Mouse (Mus musculus) midbrain, embryonic 10.5 days (tissue): ENCODE results near the gene Ccpg1. TPM values are rescaled to one million over a fixed set of nuclear protein-coding genes. Genes with fewer than 3 reads are reported as not detected.
A peak's percentile ranks its signal among the peaks of the same experiment; 100 is the strongest.

Source experiments
- DNase-seq: peaks from one replicate; pipeline ENCODE4 v3.0.0-alpha.2; 2017; ENCODE audit warnings: low spot score
- H3K27ac ChIP-seq: fragments of 300-500 bp; sonication (generic); replicated peaks from 2 replicates; pipeline ENCODE4 v1.5.1; 2016; ENCODE audit warnings: mild to moderate bottlenecking
- H3K27me3 ChIP-seq: fragments of 300-500 bp; sonication (generic); 2 replicates; pipeline ENCODE4 v1.6.1; 2016; ENCODE audit warnings: low read depth, mild to moderate bottlenecking; ENCODE audit not compliant: poor library complexity, severe bottlenecking
- H3K36me3 ChIP-seq: fragments of 300-500 bp; sonication (generic); 2 replicates; pipeline ENCODE4 v1.6.1; 2016; ENCODE audit warnings: mild to moderate bottlenecking, moderate library complexity
- H3K4me1 ChIP-seq: fragments of 300-500 bp; sonication (generic); 2 replicates; pipeline ENCODE4 v1.6.1; 2016
- H3K4me3 ChIP-seq: fragments of 300-500 bp; sonication (generic); 2 replicates; pipeline ENCODE4 v1.5.1; 2016; ENCODE audit warnings: mild to moderate bottlenecking, moderate library complexity
- H3K9me3 ChIP-seq: fragments of 300-500 bp; sonication (generic); replicated peaks from 2 replicates; pipeline ENCODE4 v1.6.1; 2016; ENCODE audit warnings: mild to moderate bottlenecking
- WGBS: fragments of 180-500 bp; shearing (Covaris S2); methylation state at CpG from one replicate; pipeline ENCODE4 v1.1.7; 2016; 5-methylcytosine and 5-hydroxymethylcytosine counted together
- polyA plus RNA-seq: library from polyadenylated mRNA; unstranded; fragments of >200 nt; fragmentation: Nextera tagmentation; extraction: Ambion mirVana; gene quantifications from 2 replicates; pipeline ENCODE4 v1.2.1, GENCODE M21; 2016

The Ccpg1 gene
- polyA plus RNA-seq, result 18.0 and 23.0 TPM in 2 replicates

DNA sequence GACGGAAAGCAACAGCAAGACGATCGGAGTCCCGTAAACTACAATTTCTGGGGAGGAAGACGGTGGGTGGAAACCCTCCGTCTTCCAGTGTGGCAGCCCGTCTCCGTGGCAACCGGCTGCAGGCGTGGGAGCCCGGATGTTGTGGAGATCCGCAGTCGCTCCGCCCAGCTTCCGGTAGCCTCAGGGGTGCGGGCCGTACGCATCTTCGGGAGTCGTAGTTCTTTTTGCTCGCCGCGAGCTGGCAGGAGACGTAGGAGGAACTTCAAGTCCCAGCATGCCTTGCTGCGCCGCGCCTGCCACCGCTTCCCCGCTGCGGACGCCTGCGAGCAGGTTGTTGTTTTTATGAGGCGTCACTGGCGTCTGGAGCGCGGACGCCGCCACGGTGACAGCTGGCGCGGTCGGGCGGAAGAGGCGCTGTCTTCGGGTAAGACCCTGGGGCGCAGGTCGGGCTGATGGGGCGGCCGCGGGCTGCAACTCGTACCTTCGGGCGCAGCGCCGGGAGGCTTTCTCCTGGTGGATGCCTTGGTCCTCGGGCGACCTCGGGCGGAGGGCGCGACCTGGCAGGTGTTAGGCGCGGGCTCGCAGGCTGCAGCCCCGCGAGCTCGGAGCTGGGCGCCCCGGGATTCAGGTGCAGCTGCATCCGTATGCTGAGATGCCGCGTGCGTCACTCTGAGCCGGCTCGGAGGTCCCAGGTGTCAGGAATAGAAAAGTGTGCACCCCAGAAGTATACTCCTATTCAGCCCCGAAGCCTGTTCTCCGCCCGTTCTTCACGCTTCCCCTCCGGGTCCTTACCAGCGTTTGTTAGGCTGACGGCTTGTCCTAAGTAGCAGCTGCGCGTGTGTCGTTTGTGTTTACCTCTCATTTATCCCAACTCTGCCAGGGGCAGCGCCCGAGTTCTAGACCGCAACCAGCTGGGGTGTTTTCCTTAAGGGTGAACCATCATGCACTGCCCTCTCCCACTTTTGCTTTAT, at the start of gene Ccpg1, which contains the start of gene Ccpg1os:
Gene Ccpg1 (plus strand): TSS at position 180 of the 971 bp plus-strand sequence.
Gene Ccpg1os (minus strand): TSS at position 133 of the 971 bp plus-strand sequence.
- H3K36me3 ChIP-seq, result no peaks in the 10 kb centered on the region
- under 1% methylated on average over 88 of the region's 88 CpGs for WGBS
- H3K9me3 ChIP-seq, result no peaks in the 10 kb centered on the region
- peak within 1 kb of the TSS; percentile 82 for H3K27ac ChIP-seq
- DNase-seq, result peak; percentile 98
- no peaks in the 10 kb centered on the region for H3K27me3 ChIP-seq
- peak within 1 kb of the TSS; percentile 91 for H3K4me3 ChIP-seq
- H3K4me1 ChIP-seq, result peaks cover 18% of the 10 kb centered on the region

DNA sequence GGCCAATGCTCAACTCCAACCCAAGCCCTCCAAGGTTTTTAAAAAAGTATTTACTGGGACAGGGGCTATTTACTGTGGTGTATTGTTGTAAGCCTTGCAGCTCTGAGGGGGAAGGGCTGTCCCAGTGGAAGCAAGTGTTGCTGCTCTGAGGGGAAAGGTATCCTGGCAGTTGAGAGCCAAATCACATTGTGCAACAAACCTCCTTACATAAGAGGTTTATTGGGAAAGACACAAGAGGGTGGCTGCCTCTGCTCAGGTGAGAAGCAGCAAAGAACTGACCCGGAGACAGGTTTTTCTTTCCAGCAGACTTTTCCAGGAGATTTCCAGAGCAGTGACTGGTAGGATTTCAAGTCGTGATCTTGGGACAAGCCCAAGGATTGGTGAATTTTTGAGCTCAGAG, 48.9 kb upstream of the Ccpg1 start:
- Histone ChIP-seq H3K4me3 (no peak overlapping the region), H3K36me3 (peaks cover 30% of the 10 kb centered on the region), H3K27ac (no peak overlapping the region), H3K4me1 (0 out of 2 replicates have a peak, but pooled peaks cover 2% of the 10 kb centered on the region), H3K9me3 (peaks cover 6% of the 10 kb centered on the region; the same call in 1 of the 2 replicates), H3K27me3 (no peaks in the 10 kb centered on the region)
- 83% methylated on average over 2 of the region's 2 CpGs for WGBS
- DNase-seq, result no peak

DNA sequence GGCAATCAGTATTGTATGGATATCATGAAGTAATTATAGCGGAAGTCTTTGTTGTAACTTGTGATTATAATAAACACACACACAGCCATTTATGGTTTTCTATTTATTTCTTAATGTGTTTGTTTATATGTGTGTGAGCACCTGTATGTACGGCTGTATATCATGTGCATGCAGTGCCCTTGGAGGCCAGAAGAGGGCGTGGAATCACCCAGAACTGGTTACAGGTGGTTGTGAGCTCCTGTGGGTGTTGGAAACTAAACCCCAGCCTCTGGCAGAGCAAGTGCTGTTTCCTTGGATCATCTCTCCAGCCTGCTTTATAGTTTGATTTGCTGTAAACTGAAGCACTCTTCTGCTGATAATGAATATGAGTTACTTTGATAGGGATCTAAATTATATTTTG, 41.8 kb upstream of the Ccpg1 start:
- H3K27ac ChIP-seq, result no peak overlapping the region
- H3K27me3 ChIP-seq, result no peaks in the 10 kb centered on the region
- no peaks in the 10 kb centered on the region for H3K4me1 ChIP-seq
- 63% methylated on average over 3 of the region's 3 CpGs for WGBS
- no peak for DNase-seq
- H3K4me3 ChIP-seq, result no peak overlapping the region
- peaks cover 11% of the 10 kb centered on the region; the same call in 1 of the 2 replicates for H3K9me3 ChIP-seq
- peaks cover 50% of the 10 kb centered on the region for H3K36me3 ChIP-seq

DNA sequence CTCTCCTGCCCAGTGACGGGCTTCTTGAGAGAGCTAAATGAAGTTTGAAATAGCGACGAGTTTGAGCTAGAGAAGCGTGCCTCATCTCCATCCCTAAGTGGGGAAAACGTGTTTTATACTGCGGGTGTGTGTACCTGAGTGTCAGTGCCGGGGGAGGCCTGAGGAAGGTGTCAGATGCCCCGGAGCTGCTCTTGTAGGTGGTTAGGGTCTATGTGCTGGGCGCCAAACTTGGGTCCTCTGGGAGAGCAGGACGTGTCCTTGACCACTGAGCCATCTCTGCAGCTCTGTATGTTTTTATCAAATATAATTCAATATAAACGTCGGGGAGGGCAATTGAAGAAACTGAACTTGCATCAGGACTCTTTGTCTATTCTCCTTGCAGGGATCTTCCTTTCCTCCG, 40.9 kb upstream of the Ccpg1 start:
- Histone ChIP-seq H3K36me3 (peaks cover 50% of the 10 kb centered on the region), H3K4me1 (no peaks in the 10 kb centered on the region), H3K27me3 (no peaks in the 10 kb centered on the region), H3K4me3 (no peak overlapping the region), H3K9me3 (peaks cover 11% of the 10 kb centered on the region; the same call in 1 of the 2 replicates), H3K27ac (no peak overlapping the region)
- no peak for DNase-seq
- 90% methylated on average over 13 of the region's 13 CpGs for WGBS

DNA sequence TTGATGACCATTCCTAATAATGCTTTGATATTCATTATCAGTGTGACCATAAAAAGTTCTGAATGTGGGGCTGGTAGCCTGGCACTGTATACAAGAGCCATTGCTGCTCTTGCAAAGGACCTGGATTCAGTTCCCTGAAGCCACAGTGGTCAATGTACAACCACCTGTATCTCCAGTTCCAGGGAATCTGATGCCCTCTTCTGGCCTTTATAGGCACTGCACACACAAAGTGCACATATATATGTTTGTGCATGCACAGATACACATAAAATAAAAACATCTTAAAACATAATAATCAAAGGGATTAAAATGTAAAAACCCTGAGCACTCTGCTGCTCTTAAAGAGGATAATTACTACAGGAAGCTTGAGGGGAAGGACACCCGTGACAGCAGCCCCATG, 38.2 kb upstream of the Ccpg1 start:
- 98% methylated on average over 1 of the region's 1 CpGs for WGBS
- peaks cover 50% of the 10 kb centered on the region for H3K36me3 ChIP-seq
- no peak for DNase-seq
- H3K4me3 ChIP-seq, result no peak overlapping the region
- no peaks in the 10 kb centered on the region for H3K27me3 ChIP-seq
- H3K27ac ChIP-seq, result no peak overlapping the region
- H3K4me1 ChIP-seq, result no peaks in the 10 kb centered on the region
- H3K9me3 ChIP-seq, result peaks cover 11% of the 10 kb centered on the region; the same call in 1 of the 2 replicates

DNA sequence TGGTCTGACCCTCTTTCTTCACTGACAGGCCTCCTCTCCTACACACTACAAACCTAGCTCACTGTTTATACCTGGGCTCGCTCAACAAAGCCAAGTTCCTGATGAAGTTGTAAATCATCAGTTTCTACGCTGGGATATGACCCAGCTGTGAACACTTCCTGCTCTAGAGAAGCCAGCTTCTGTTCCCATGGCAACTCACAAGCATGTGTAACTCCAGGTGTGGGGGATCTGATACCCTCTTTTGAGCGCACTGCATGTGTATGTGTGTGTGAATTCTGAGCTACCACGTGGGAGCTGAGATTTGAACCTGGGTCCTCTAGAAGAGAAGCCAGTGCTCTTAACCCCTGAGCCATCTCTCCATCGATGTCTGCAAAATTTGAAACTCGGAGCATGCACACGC, 35.7 kb upstream of the Ccpg1 start:
- WGBS, result 79% methylated on average over 7 of the region's 7 CpGs
- Histone ChIP-seq H3K9me3 (peaks cover 11% of the 10 kb centered on the region; the same call in 1 of the 2 replicates), H3K27me3 (no peaks in the 10 kb centered on the region), H3K27ac (no peak overlapping the region), H3K36me3 (peaks cover 31% of the 10 kb centered on the region), H3K4me1 (no peaks in the 10 kb centered on the region), H3K4me3 (no peak overlapping the region)
- DNase-seq, result no peak

DNA sequence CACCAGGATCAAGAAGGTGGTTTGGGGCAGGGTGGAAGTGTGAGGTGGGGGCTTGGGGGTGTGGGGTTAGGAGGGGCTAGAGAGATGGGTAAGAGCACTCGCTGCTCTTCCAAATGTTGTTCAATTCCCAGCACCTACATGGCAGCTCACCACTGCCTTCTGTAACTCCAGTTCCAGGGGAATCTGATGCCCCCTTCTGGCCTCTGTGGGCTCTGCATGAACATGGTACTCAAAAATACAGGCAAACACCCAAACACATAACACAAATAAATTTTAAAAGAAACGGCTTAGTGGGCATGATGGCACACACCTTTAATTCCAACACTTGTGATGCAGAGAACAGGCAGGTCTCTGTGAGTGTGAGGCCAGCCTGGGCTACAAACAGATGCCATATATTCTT, 30.5 kb upstream of the Ccpg1 start:
- WGBS, result 61% methylated on average over 2 of the region's 2 CpGs
- Histone ChIP-seq H3K4me3 (no peak overlapping the region), H3K36me3 (no peaks in the 10 kb centered on the region)

GRCm38 (mm10) chr9:72955546-72955945, 29.7 kb upstream of the Ccpg1 start:
- Histone ChIP-seq H3K27ac (no peak overlapping the region), H3K9me3 (no peaks in the 10 kb centered on the region), H3K36me3 (no peaks in the 10 kb centered on the region), H3K4me1 (peaks cover 15% of the 10 kb centered on the region), H3K27me3 (no peaks in the 10 kb centered on the region), H3K4me3 (no peak overlapping the region)
- 15% methylated on average over 1 of the region's 1 CpGs for WGBS
- DNase-seq, result peak; percentile 52

More for the DNA sequence above, 30.5 kb upstream of the Ccpg1 start:
- peak; percentile 30 for DNase-seq
- H3K9me3 ChIP-seq, result no peaks in the 10 kb centered on the region
- H3K4me1 ChIP-seq, result peaks cover 15% of the 10 kb centered on the region
- no peaks in the 10 kb centered on the region for H3K27me3 ChIP-seq
- H3K27ac ChIP-seq, result no peak overlapping the region

- H3K4me3 ChIP-seq, result peak within 1 kb of the TSS; percentile 79
- no peaks in the 10 kb centered on the region for H3K36me3 ChIP-seq
- H3K27me3 ChIP-seq, result no peaks in the 10 kb centered on the region
- peak within 1 kb of the TSS; percentile 84 for H3K27ac ChIP-seq
- H3K9me3 ChIP-seq, result no peaks in the 10 kb centered on the region
- H3K4me1 ChIP-seq, result peaks cover 15% of the 10 kb centered on the region
- DNase-seq, result peak; percentile 92
- WGBS, result 2% methylated on average over 43 of the region's 43 CpGs
Observed at GRCm38 (mm10) chr9:72958521-72959450, 26.4 kb upstream of the Ccpg1 start, which contains the start of the genes Dyx1c1 and Gm44503. Gene Dyx1c1, plus strand, starts transcription at chr9:72958785. Gene Gm44503, plus strand, starts transcription at chr9:72958852.

- 75% methylated on average over 8 of the region's 8 CpGs for WGBS
- Histone ChIP-seq H3K27ac (no peak overlapping the region), H3K27me3 (no peaks in the 10 kb centered on the region), H3K4me3 (no peak overlapping the region), H3K36me3 (no peaks in the 10 kb centered on the region), H3K4me1 (peaks cover 15% of the 10 kb centered on the region), H3K9me3 (no peaks in the 10 kb centered on the region)
- DNase-seq, result no peak
Observed at GRCm38 (mm10) chr9:72961346-72961745, 23.9 kb upstream of the Ccpg1 start.

DNA sequence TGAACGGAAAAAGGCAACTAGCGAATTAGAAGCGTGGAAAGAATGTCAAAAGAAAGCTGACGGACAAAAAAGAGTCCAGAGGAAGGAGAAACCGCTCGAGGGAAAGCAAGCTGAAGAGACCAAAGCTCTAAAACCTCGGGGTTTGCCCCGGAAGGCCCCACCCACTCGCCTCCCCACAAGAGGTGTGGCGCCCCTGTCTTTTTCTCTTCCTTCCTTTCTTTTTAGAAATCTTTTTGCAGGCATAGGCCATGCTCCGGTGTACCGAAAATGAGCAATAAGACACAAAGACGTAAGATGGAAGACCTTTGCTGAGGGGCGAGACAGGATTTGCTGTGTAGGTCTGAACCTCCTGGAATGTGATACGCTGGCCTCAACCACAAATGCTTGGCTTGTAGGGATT, 23.3 kb upstream of the Ccpg1 start:
- WGBS, result 77% methylated on average over 15 of the region's 15 CpGs
- no peak for DNase-seq
- Histone ChIP-seq H3K36me3 (no peaks in the 10 kb centered on the region), H3K9me3 (no peaks in the 10 kb centered on the region), H3K27me3 (no peaks in the 10 kb centered on the region), H3K27ac (no peak overlapping the region), H3K4me3 (no peak overlapping the region), H3K4me1 (peaks cover 15% of the 10 kb centered on the region)

- Histone ChIP-seq H3K4me3 (no peak overlapping the region), H3K4me1 (no peaks in the 10 kb centered on the region), H3K27me3 (no peaks in the 10 kb centered on the region), H3K27ac (no peak overlapping the region), H3K36me3 (no peaks in the 10 kb centered on the region), H3K9me3 (no peaks in the 10 kb centered on the region)
- peak; percentile 32 for DNase-seq
- WGBS, result 44% methylated on average over 11 of the region's 11 CpGs
Observed at GRCm38 (mm10) chr9:72968349-72969061, 16.7 kb upstream of the Ccpg1 start.
